Mouse (Mus musculus): ENCODE measurements around the gene Gpr171. TPM values are rescaled to one million over a fixed set of nuclear protein-coding genes. Genes with fewer than 3 reads are reported as not detected.
A peak's percentile ranks its signal among the peaks of the same experiment; 100 is the strongest.

Gene Gpr171
- total RNA-seq (2012; rRNA removed), result 12.6 and 15.4 TPM in 2 replicates
- 59.4 and 65.8 TPM in 2 replicates for total RNA-seq (2014; rRNA removed)
- polyA plus RNA-seq (2012; ENCODE audit: insufficient read length, low read depth), result 18.4 and 20.9 TPM in 2 replicates

- Histone ChIP-seq H3K79me2 (replicated peaks; ENCODE audit: control insufficient read depth, extremely low read depth, insufficient read depth, poor library complexity, severe bottlenecking) (no peaks in the 10 kb centered on the region; the same call in 1 of the 2 replicates), H3K4me1 (ENCODE audit: control insufficient read depth in 1 of 2, insufficient read depth in 2 of 2) (peaks cover 6 to 45% of the 10 kb centered on the region in 2 experiments; a peak in 3 of 4 replicates), H3K27me3 (replicated peaks) (no peaks in the 10 kb centered on the region), H3K9ac (ENCODE audit: insufficient read depth, low read depth) (peak within 1 kb of the TSS; percentile 98), H3K36me3 (replicated peaks in 1 of 2; ENCODE audit: control insufficient read depth in 1 of 2, insufficient read depth in 1 of 2, low read length in 1 of 2) (peaks cover 19 to 42% of the 10 kb centered on the region in 2 experiments), H3K4me3 (replicated peaks in 1 of 3; ENCODE audit: low read depth in 2 of 3, low read length in 2 of 3, poor library complexity in 1 of 3) (peak within 1 kb of the TSS; percentile 54 to 59 (median 58)), H3K4me2 (ENCODE audit: insufficient read depth, low read depth, poor library complexity, severe bottlenecking) (peak within 1 kb of the TSS; percentile 89), H3K27ac (ENCODE audit: insufficient read depth, low read depth) (peak within 1 kb of the TSS; percentile 87), H3K9me3 (replicated peaks; ENCODE audit: low read length) (peaks cover 40% of the 10 kb centered on the region)
- peak; percentile 81 for DNase-seq (ENCODE audit: extremely low read depth)
- in situ Hi-C loops (cut with MboI; ENCODE audit: low pct_ligation_motif_present, low pct_unique_long_range_greater_than_20kb, low sequenced_read_pairs) (no loop called here), dilution Hi-C loops (cut with MboI; ENCODE audit: extremely low pct_ligation_motif_present, extremely low pct_unique_long_range_greater_than_20kb, low sequenced_read_pairs) (no loop called here)
- TF ChIP-seq MAZ (IDR thresholded peaks at IDR 0.05; ENCODE audit: low read depth, low read length) (no peak), ZNF384 (IDR thresholded peaks at IDR 0.05; ENCODE audit: low read depth, low read length) (peak; percentile 50), CHD1 (IDR thresholded peaks at IDR 0.05; ENCODE audit: low read depth, low read length) (no peak), UBTF (IDR thresholded peaks at IDR 0.05; ENCODE audit: low read depth, low read length) (no peak), NRF1 (IDR thresholded peaks at IDR 0.05; ENCODE audit: low read depth, low read length) (no peak), POLR2A (IDR thresholded peaks at IDR 0.05; ENCODE audit: low read depth, low read length) (peak; percentile 64), USF1 (IDR thresholded peaks at IDR 0.05; ENCODE audit: low read depth, low read length) (no peak), TBP (conservative IDR thresholded peaks at IDR 0.05; ENCODE audit: low read depth, low read length) (peak; percentile 88), JUND (conservative IDR thresholded peaks at IDR 0.05; ENCODE audit: low read depth, low read length) (peak; percentile 82), MAX (IDR thresholded peaks at IDR 0.05; ENCODE audit: low read length) (no peak), ELF1 (IDR thresholded peaks at IDR 0.05; ENCODE audit: low read depth, low read length) (peak; percentile 44; the same call in 1 of the 2 replicates), GABPA (IDR thresholded peaks at IDR 0.05; ENCODE audit: insufficient replicate concordance, low read depth, low read length) (no peak), USF2 (conservative IDR thresholded peaks at IDR 0.05; ENCODE audit: low read depth, low read length) (no peak), KAT2A (IDR thresholded peaks at IDR 0.05; ENCODE audit: insufficient replicate concordance, low read length) (0 out of 2 replicates have a peak, but pooled peaks have one; percentile 43), MAFK (IDR thresholded peaks at IDR 0.05; ENCODE audit: insufficient replicate concordance, low read length) (peak; percentile 79), RCOR1 (conservative IDR thresholded peaks at IDR 0.05; ENCODE audit: low read depth, low read length) (no peak), TCF12 (IDR thresholded peaks at IDR 0.05; ENCODE audit: low read depth, low read length) (peak; percentile 73), JUN (IDR thresholded peaks at IDR 0.05; ENCODE audit: insufficient read depth, low read depth, low read length) (peak; percentile 63), SIN3A (IDR thresholded peaks at IDR 0.05; ENCODE audit: low read length) (no peak), SMC3 (IDR thresholded peaks at IDR 0.05; ENCODE audit: low read depth, low read length) (no peak), ZC3H11A (IDR thresholded peaks at IDR 0.05; ENCODE audit: low read depth, low read length) (no peak), EP300 (IDR thresholded peaks at IDR 0.05; ENCODE audit: low read length) (peak; percentile 94), E2F4 (IDR thresholded peaks at IDR 0.05; ENCODE audit: insufficient replicate concordance, low read depth, low read length) (no peak), ZKSCAN1 (IDR thresholded peaks at IDR 0.05; ENCODE audit: borderline replicate concordance, low read depth, low read length) (no peak), POLR2AphosphoS2 (IDR thresholded peaks at IDR 0.05; ENCODE audit: low read depth, low read length) (no peak), IRF4 (IDR thresholded peaks at IDR 0.05; ENCODE audit: low read depth, low read length) (peak; percentile 89), ETS1 (conservative IDR thresholded peaks at IDR 0.05; ENCODE audit: low read depth, low read length) (peak; percentile 94), HCFC1 (IDR thresholded peaks at IDR 0.05; ENCODE audit: low read depth, low read length) (no peak; the same call in 1 of the 2 replicates), RAD21 (IDR thresholded peaks at IDR 0.05; ENCODE audit: low read depth, low read length) (no peak; the same call in 1 of the 2 replicates), CTCF (conservative IDR thresholded peaks at IDR 0.05 in 1 of 2, IDR thresholded peaks at IDR 0.05 in 1 of 2; ENCODE audit: low read depth in 2 of 2, low read length in 2 of 2) (no peak), PAX5 (IDR thresholded peaks at IDR 0.05; ENCODE audit: low read length) (no peak), BHLHE40 (IDR thresholded peaks at IDR 0.05; ENCODE audit: low read depth, low read length) (peak; percentile 92), CHD2 (IDR thresholded peaks at IDR 0.05; ENCODE audit: low read length) (no peak), MEF2A (IDR thresholded peaks at IDR 0.05; ENCODE audit: borderline replicate concordance, low read depth, low read length) (peak; percentile 74)
These were observed at the start of gene Gpr171 for GRCm38 (mm10) chr3:59101218-59101986. Gpr171 (minus strand) TSS chr3:59101821.
